Mouse (Mus musculus) lung, embryonic 16.5 days (tissue): ENCODE measurements around the gene Sumf1. TPM values are rescaled to one million over a fixed set of nuclear protein-coding genes. Genes with fewer than 3 reads are reported as not detected.

Source experiments
- ATAC-seq: fragments of 200-750 bp; cut with Nextera tagmentation; 2 replicates; pipeline ENCODE4 v1.8.0; 2017; ENCODE audit warnings: low read depth, mild to moderate bottlenecking, moderate library complexity
- H3K27ac ChIP-seq: fragments of 300-500 bp; sonication (generic); 2 replicates; pipeline ENCODE4 v1.5.1; 2014; ENCODE audit warnings: mild to moderate bottlenecking, control low read depth, low read length
- H3K27me3 ChIP-seq: fragments of 300-500 bp; sonication (generic); 2 replicates; pipeline ENCODE4 v1.6.1; 2014; ENCODE audit warnings: low read depth, low read length, mixed read lengths; ENCODE audit not compliant: control insufficient read depth, insufficient read depth
- H3K36me3 ChIP-seq: fragments of 300-500 bp; sonication (generic); 2 replicates; pipeline ENCODE4 v1.6.1; 2014; ENCODE audit warnings: low read length; ENCODE audit not compliant: control insufficient read depth, insufficient read depth
- H3K4me1 ChIP-seq: fragments of 300-500 bp; sonication (generic); replicated peaks from 2 replicates; pipeline ENCODE4 v1.6.1; 2014; ENCODE audit warnings: low read length, mixed read lengths; ENCODE audit not compliant: control insufficient read depth, insufficient read depth
- H3K4me2 ChIP-seq: fragments of 300-500 bp; sonication (generic); 2 replicates; pipeline ENCODE4 v1.6.1; 2014; ENCODE audit warnings: low read depth, low read length, control low read depth
- H3K4me3 ChIP-seq: fragments of 300-500 bp; sonication (generic); 2 replicates; pipeline ENCODE4 v1.5.1; 2014; ENCODE audit warnings: mild to moderate bottlenecking, low read length, control low read depth
- H3K9ac ChIP-seq: fragments of 300-500 bp; sonication (generic); 2 replicates; pipeline ENCODE4 v1.6.1; 2014; ENCODE audit warnings: low read length, control low read depth
- H3K9me3 ChIP-seq: fragments of 300-500 bp; sonication (generic); 2 replicates; pipeline ENCODE4 v1.6.1; 2016; ENCODE audit warnings: low read length; ENCODE audit not compliant: control insufficient read depth
- WGBS: fragments of 180-500 bp; shearing (Covaris S2); extraction: QIAGEN DNeasy Blood & Tissue Kit; methylation state at CpG from one replicate; pipeline ENCODE4 v1.1.7; 2014; 5-methylcytosine and 5-hydroxymethylcytosine counted together
- polyA plus RNA-seq: library from polyadenylated mRNA; unstranded; fragments of >200 nt; fragmentation: Nextera tagmentation; extraction: Ambion mirVana; gene quantifications from 2 replicates; pipeline ENCODE4 v1.2.1, GENCODE M21; 2015

Gene Sumf1
- polyA plus RNA-seq, 1 experiment from 2014 or later = 26.7 TPM

DNA sequence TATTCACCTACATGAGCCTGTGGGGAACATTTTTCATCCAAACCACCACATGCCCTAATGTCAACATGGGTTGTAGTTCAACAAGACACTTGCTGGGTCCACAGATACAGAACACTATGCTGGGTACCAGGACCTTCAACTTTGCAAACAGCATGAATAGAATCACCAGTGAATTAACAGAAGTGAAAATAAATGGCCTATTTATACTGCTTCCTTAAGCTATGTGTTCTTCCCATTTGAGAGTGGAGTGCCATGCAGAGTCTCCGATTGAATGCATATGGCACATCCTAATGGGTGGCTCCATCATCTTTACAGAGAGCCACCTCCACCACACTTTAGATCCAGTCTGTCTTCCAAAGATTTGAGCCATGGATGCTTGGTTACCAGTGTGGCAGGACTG is 5.3 kb upstream of the Sumf1 start:
- Histone ChIP-seq H3K27ac (no peak overlapping the region), H3K4me2 (no peak overlapping the region), H3K4me1 (0 out of 2 replicates have a peak, but pooled peaks cover under 1% of the 10 kb centered on the region), H3K36me3 (no peaks in the 10 kb centered on the region), H3K4me3 (no peak overlapping the region), H3K27me3 (no peaks in the 10 kb centered on the region; the same call in 1 of the 2 replicates), H3K9me3 (no peaks in the 10 kb centered on the region), H3K9ac (no peak overlapping the region)
- 91% methylated on average over 1 of the region's 1 CpGs for WGBS
- ATAC-seq = no peak

DNA sequence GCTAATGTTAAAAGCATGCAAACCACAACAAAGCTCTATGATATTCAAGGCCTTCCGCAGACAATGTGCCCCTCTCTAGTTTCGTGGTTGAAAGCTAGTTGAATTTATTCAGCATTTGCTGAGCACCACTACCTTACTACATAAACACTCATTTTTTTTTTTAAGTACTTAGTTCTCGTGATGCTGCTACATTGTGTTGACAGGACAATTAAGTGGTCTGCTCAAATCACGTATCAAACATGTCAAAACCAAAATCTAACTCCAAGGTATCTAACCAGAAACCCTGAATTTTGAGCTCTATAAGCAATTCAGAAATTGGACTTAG is 265 bp upstream of the Sumf1 start:
- peak overlapping the region; percentile 85 for H3K4me3 ChIP-seq
- no peak; the same call in none of the 2 replicates for ATAC-seq
- 10% methylated on average over 4 of the region's 4 CpGs for WGBS

DNA sequence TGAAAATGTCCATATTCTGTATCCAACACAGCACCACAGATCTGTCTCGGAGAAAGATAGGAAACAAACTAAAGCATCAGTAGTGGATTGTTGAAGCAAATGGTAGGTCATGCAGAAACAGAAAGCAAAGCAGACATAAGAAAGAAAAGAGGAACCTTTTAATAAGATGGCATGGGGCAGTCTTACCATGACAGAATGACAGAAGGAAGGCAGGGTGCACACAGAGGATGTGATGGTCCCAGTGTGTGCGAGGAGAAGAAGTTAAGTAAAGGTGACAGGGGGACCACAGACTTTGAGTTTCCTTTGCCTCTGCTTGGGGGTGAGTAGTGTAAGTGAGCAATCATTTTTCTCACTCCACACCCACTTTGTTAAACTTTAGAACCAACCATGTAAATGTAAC is 6.3 kb downstream of the Sumf1 start:
- H3K27me3 ChIP-seq = no peaks in the 10 kb centered on the region
- H3K9ac ChIP-seq = no peak overlapping the region
- no peaks in the 10 kb centered on the region for H3K9me3 ChIP-seq
- no peak overlapping the region for H3K27ac ChIP-seq
- peaks cover 2% of the 10 kb centered on the region; the same call in 1 of the 2 replicates for H3K36me3 ChIP-seq
- H3K4me1 ChIP-seq = no peaks in the 10 kb centered on the region
- 88% methylated on average over 2 of the region's 2 CpGs for WGBS
- no peak overlapping the region for H3K4me3 ChIP-seq
- no peak for ATAC-seq
- H3K4me2 ChIP-seq = no peak overlapping the region

More for the DNA sequence above, 265 bp upstream of the Sumf1 start:
- Histone ChIP-seq H3K9me3 (no peaks in the 10 kb centered on the region), H3K4me1 (peaks cover 8% of the 10 kb centered on the region; the same call in 1 of the 2 replicates), H3K9ac (peak overlapping the region; percentile 80), H3K36me3 (no peaks in the 10 kb centered on the region), H3K4me2 (peak overlapping the region; percentile 94), H3K27ac (no peak overlapping the region), H3K27me3 (no peaks in the 10 kb centered on the region; the same call in 1 of the 2 replicates)

GRCm38 (mm10) chr6:108174181-108174580 is 11.2 kb downstream of the Sumf1 start:
- 84% methylated on average over 3 of the region's 3 CpGs for WGBS
- H3K27me3 ChIP-seq = no peaks in the 10 kb centered on the region
- H3K36me3 ChIP-seq = peaks cover 10% of the 10 kb centered on the region
- H3K9me3 ChIP-seq = no peaks in the 10 kb centered on the region
- no peak overlapping the region for H3K27ac ChIP-seq
- no peaks in the 10 kb centered on the region for H3K4me1 ChIP-seq
- no peak overlapping the region for H3K4me3 ChIP-seq
- no peak overlapping the region for H3K9ac ChIP-seq
- no peak for ATAC-seq
- H3K4me2 ChIP-seq = no peak overlapping the region

- no peak overlapping the region for H3K4me3 ChIP-seq
- WGBS = 97% methylated on average over 1 of the region's 1 CpGs
- H3K4me1 ChIP-seq = no peaks in the 10 kb centered on the region
- peaks cover 10% of the 10 kb centered on the region for H3K36me3 ChIP-seq
- no peaks in the 10 kb centered on the region for H3K9me3 ChIP-seq
- H3K9ac ChIP-seq = no peak overlapping the region
- no peaks in the 10 kb centered on the region for H3K27me3 ChIP-seq
- H3K27ac ChIP-seq = no peak overlapping the region
- no peak overlapping the region for H3K4me2 ChIP-seq
- ATAC-seq = no peak
Measured at GRCm38 (mm10) chr6:108172219-108172618, 13.2 kb downstream of the Sumf1 start.

GRCm38 (mm10) chr6:108169466-108169865 is 15.9 kb downstream of the Sumf1 start:
- no peak overlapping the region for H3K4me2 ChIP-seq
- no peak overlapping the region for H3K9ac ChIP-seq
- H3K27ac ChIP-seq = no peak overlapping the region
- H3K27me3 ChIP-seq = no peaks in the 10 kb centered on the region
- H3K9me3 ChIP-seq = no peaks in the 10 kb centered on the region
- ATAC-seq = no peak
- peaks cover 8% of the 10 kb centered on the region for H3K36me3 ChIP-seq
- H3K4me1 ChIP-seq = no peaks in the 10 kb centered on the region
- WGBS = 89% methylated on average over 3 of the region's 3 CpGs
- H3K4me3 ChIP-seq = no peak overlapping the region

GRCm38 (mm10) chr6:108168723-108169122 is 16.7 kb downstream of the Sumf1 start:
- H3K4me3 ChIP-seq = no peak overlapping the region
- H3K4me1 ChIP-seq = no peaks in the 10 kb centered on the region
- H3K27me3 ChIP-seq = no peaks in the 10 kb centered on the region
- H3K27ac ChIP-seq = no peak overlapping the region
- no peaks in the 10 kb centered on the region for H3K9me3 ChIP-seq
- no peak overlapping the region for H3K9ac ChIP-seq
- peaks cover 8% of the 10 kb centered on the region for H3K36me3 ChIP-seq
- H3K4me2 ChIP-seq = no peak overlapping the region
- 83% methylated on average over 6 of the region's 6 CpGs for WGBS
- no peak for ATAC-seq

DNA sequence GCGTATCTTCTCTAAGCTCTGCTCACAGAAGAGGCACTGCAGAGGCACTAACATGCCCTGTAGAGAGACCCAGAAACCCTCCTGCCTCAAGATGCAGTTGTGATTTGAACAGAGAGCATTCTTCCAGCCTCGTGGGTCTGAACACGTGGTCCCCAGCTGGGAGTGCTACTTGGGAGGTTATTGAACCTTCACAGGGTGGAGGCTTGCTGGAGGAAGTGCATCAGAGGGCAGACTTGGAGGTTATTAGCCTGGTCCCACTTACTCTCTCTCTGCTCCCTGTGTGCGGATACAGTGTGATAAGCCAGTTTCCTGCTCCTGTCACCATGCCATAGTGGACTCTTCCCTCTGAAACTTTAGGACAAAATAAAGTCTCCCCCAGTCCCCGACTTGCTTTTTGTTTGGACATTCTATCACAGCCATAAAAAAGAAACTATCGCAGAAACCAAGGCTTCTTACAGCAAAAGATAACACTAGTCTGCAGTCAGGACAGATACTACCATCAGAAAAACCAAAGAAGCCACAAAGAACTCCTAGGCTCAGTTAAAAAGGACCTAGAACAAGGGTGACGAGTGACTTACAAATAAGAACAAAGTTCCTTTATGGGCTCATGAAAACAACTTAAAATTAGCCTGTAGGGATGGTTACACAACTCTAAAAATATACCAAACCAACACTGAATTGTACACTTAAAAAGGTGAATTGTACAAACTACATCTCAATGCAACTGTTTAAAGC is 17.3 kb downstream of the Sumf1 start:
- no peak for ATAC-seq
- 70% methylated on average over 7 of the region's 7 CpGs for WGBS
- H3K36me3 ChIP-seq = peaks cover 8% of the 10 kb centered on the region

GRCm38 (mm10) chr6:108165598-108165997 is 19.8 kb downstream of the Sumf1 start:
- Histone ChIP-seq H3K4me3 (no peak overlapping the region), H3K27ac (no peak overlapping the region), H3K36me3 (no peaks in the 10 kb centered on the region), H3K27me3 (no peaks in the 10 kb centered on the region), H3K4me1 (0 out of 2 replicates have a peak, but pooled peaks cover 3% of the 10 kb centered on the region), H3K4me2 (no peak overlapping the region), H3K9ac (no peak overlapping the region), H3K9me3 (no peaks in the 10 kb centered on the region)
- WGBS = 75% methylated on average over 2 of the region's 2 CpGs
- no peak for ATAC-seq

More for the DNA sequence above, 17.3 kb downstream of the Sumf1 start:
- Histone ChIP-seq H3K9ac (no peak overlapping the region), H3K4me3 (no peak overlapping the region), H3K27me3 (no peaks in the 10 kb centered on the region), H3K4me2 (no peak overlapping the region), H3K27ac (no peak overlapping the region), H3K9me3 (no peaks in the 10 kb centered on the region), H3K4me1 (no peaks in the 10 kb centered on the region)
